Mouse (Mus musculus): ENCODE results near the gene Erf. TPM values are rescaled to one million over a fixed set of nuclear protein-coding genes. Genes with fewer than 3 reads are reported as not detected.
A peak's percentile ranks its signal among the peaks of the same experiment; 100 is the strongest.

Gene Erf
- total and polyA plus RNA-seq, 2 experiments: 7.4 to 27.0 TPM

- peaks cover 25% of the 10 kb centered on the region for H3K4me1 ChIP-seq (ENCODE audit: control insufficient read depth, insufficient read depth, low read length)
- no peaks in the 10 kb centered on the region for H3K27me3 ChIP-seq (ENCODE audit: control insufficient read depth, insufficient read depth, low read length)
- no peak for TF ChIP-seq CTCF (IDR thresholded peaks at IDR 0.05; ENCODE audit: low read depth, low read length)
- TF ChIP-seq POLR2A (IDR thresholded peaks at IDR 0.05; ENCODE audit: extremely low read depth, insufficient read depth, low read length): no peak
- H3K9ac ChIP-seq (ENCODE audit: low read depth, low read length): peak overlapping the region; percentile 69
- no peaks in the 10 kb centered on the region for H3K36me3 ChIP-seq (ENCODE audit: control insufficient read depth, insufficient read depth, low read length)
- WGBS: under 1% methylated on average over 47 of the region's 49 CpGs
- peaks cover 7% of the 10 kb centered on the region; the same call in 1 of the 2 replicates for H3K79me2 ChIP-seq (ENCODE audit: control insufficient read depth, insufficient read depth, low read length)
- peak; percentile 55 for DNase-seq (ENCODE audit: extremely low read depth, low read depth, low spot score)
- H3K4me3 ChIP-seq (ENCODE audit: insufficient read depth, low read depth, low read length): peak overlapping the region; percentile 69
- H3K27ac ChIP-seq (replicated peaks; ENCODE audit: insufficient read depth, low read depth, low read length): peak overlapping the region; percentile 50
Measured at GRCm38 (mm10) chr7:25279076-25279860, 28.7 kb upstream of the Erf start.

GRCm38 (mm10) chr7:25278341-25279075, 27.9 kb upstream of the Erf start:
- TF ChIP-seq POLR2A (IDR thresholded peaks at IDR 0.05; ENCODE audit: extremely low read depth, insufficient read depth, low read length): peak; percentile 56; the same call in 1 of the 2 replicates
- TF ChIP-seq CTCF (IDR thresholded peaks at IDR 0.05; ENCODE audit: low read depth, low read length): peak; percentile 74
- no peaks in the 10 kb centered on the region for H3K27me3 ChIP-seq (ENCODE audit: control insufficient read depth, insufficient read depth, low read length)
- H3K9ac ChIP-seq (ENCODE audit: low read depth, low read length): peak overlapping the region; percentile 75
- DNase-seq (ENCODE audit: extremely low read depth, low read depth, low spot score): peak; percentile 86
- peaks cover 7% of the 10 kb centered on the region; the same call in 1 of the 2 replicates for H3K79me2 ChIP-seq (ENCODE audit: control insufficient read depth, insufficient read depth, low read length)
- H3K4me1 ChIP-seq (ENCODE audit: control insufficient read depth, insufficient read depth, low read length): peaks cover 24% of the 10 kb centered on the region
- H3K27ac ChIP-seq (replicated peaks; ENCODE audit: insufficient read depth, low read depth, low read length): peak overlapping the region; percentile 72
- WGBS: under 1% methylated on average over 58 of the region's 60 CpGs
- H3K4me3 ChIP-seq (ENCODE audit: insufficient read depth, low read depth, low read length): peak overlapping the region; percentile 69
- H3K36me3 ChIP-seq (ENCODE audit: control insufficient read depth, insufficient read depth, low read length): no peaks in the 10 kb centered on the region

GRCm38 (mm10) chr7:25277998-25278340, 27.4 kb upstream of the Erf start:
- Histone ChIP-seq H3K27ac (replicated peaks; ENCODE audit: insufficient read depth, low read depth, low read length) (peak overlapping the region; percentile 25), H3K79me2 (ENCODE audit: control insufficient read depth, insufficient read depth, low read length) (peaks cover 12% of the 10 kb centered on the region; the same call in 1 of the 2 replicates), H3K27me3 (ENCODE audit: control insufficient read depth, insufficient read depth, low read length) (no peaks in the 10 kb centered on the region), H3K36me3 (ENCODE audit: control insufficient read depth, insufficient read depth, low read length) (no peaks in the 10 kb centered on the region), H3K4me1 (ENCODE audit: control insufficient read depth, insufficient read depth, low read length) (peaks cover 21% of the 10 kb centered on the region), H3K4me3 (ENCODE audit: insufficient read depth, low read depth, low read length) (peak overlapping the region; percentile 69; the same call in 1 of the 2 replicates), H3K9ac (ENCODE audit: low read depth, low read length) (0 out of 2 replicates have a peak overlapping the region, but pooled peaks have one; percentile 22)
- WGBS: 6% methylated on average over 4 of the region's 4 CpGs
- TF ChIP-seq CTCF (IDR thresholded peaks at IDR 0.05; ENCODE audit: low read depth, low read length): no peak
- TF ChIP-seq POLR2A (IDR thresholded peaks at IDR 0.05; ENCODE audit: extremely low read depth, insufficient read depth, low read length): no peak
- peak; percentile 25 for DNase-seq (ENCODE audit: extremely low read depth, low read depth, low spot score)

GRCm38 (mm10) chr7:25277405-25277804, 26.8 kb upstream of the Erf start:
- peak overlapping the region; percentile 0; the same call in 1 of the 2 replicates for H3K27ac ChIP-seq (replicated peaks; ENCODE audit: insufficient read depth, low read depth, low read length)
- no peaks in the 10 kb centered on the region for H3K36me3 ChIP-seq (ENCODE audit: control insufficient read depth, insufficient read depth, low read length)
- no peaks in the 10 kb centered on the region for H3K27me3 ChIP-seq (ENCODE audit: control insufficient read depth, insufficient read depth, low read length)
- 85% methylated on average over 4 of the region's 4 CpGs for WGBS
- no peak overlapping the region for H3K4me3 ChIP-seq (ENCODE audit: insufficient read depth, low read depth, low read length)
- H3K79me2 ChIP-seq (ENCODE audit: control insufficient read depth, insufficient read depth, low read length): peaks cover 12% of the 10 kb centered on the region; the same call in 1 of the 2 replicates
- DNase-seq (ENCODE audit: extremely low read depth, low read depth, low spot score): no peak
- no peak overlapping the region for H3K9ac ChIP-seq (ENCODE audit: low read depth, low read length)
- TF ChIP-seq CTCF (IDR thresholded peaks at IDR 0.05; ENCODE audit: low read depth, low read length) (no peak), POLR2A (IDR thresholded peaks at IDR 0.05; ENCODE audit: extremely low read depth, insufficient read depth, low read length) (no peak)
- H3K4me1 ChIP-seq (ENCODE audit: control insufficient read depth, insufficient read depth, low read length): peaks cover 18% of the 10 kb centered on the region

GRCm38 (mm10) chr7:25275555-25276298, 25.2 kb upstream of the Erf start:
- Histone ChIP-seq H3K27me3 (ENCODE audit: control insufficient read depth, insufficient read depth, low read length) (no peaks in the 10 kb centered on the region), H3K4me3 (ENCODE audit: insufficient read depth, low read depth, low read length) (no peak overlapping the region), H3K9ac (ENCODE audit: low read depth, low read length) (no peak overlapping the region), H3K27ac (replicated peaks; ENCODE audit: insufficient read depth, low read depth, low read length) (no peak overlapping the region), H3K79me2 (ENCODE audit: control insufficient read depth, insufficient read depth, low read length) (peaks cover 27% of the 10 kb centered on the region), H3K4me1 (ENCODE audit: control insufficient read depth, insufficient read depth, low read length) (peaks cover 15% of the 10 kb centered on the region), H3K36me3 (ENCODE audit: control insufficient read depth, insufficient read depth, low read length) (no peaks in the 10 kb centered on the region)
- TF ChIP-seq CTCF (IDR thresholded peaks at IDR 0.05; ENCODE audit: low read depth, low read length) (no peak), POLR2A (IDR thresholded peaks at IDR 0.05; ENCODE audit: extremely low read depth, insufficient read depth, low read length) (no peak)
- WGBS: 81% methylated on average over 9 of the region's 9 CpGs
- DNase-seq (ENCODE audit: extremely low read depth, low read depth, low spot score): no peak

Data from liver, adult 2 months (tissue).